Mouse (Mus musculus) heart, postnatal 0 days (tissue): Measurements from ENCODE around the gene Kif26b. TPM values are rescaled to one million over a fixed set of nuclear protein-coding genes. Genes with fewer than 3 reads are reported as not detected.

Experiments
- ATAC-seq: fragments of 200-750 bp; cut with Nextera tagmentation; 2 replicates; pipeline ENCODE4 v1.8.0; 2017; ENCODE audit warnings: low read depth, moderate number of reproducible peaks, moderate library complexity; ENCODE audit not compliant: insufficient read depth
- DNase-seq: peaks from one replicate; pipeline ENCODE4 v3.0.0-alpha.2; 2016; ENCODE audit warnings: low spot score
- H3K27ac ChIP-seq: fragments of 300-500 bp; sonication (generic); 2 replicates; pipeline ENCODE4 v1.5.1; 2014; ENCODE audit warnings: low read depth, mild to moderate bottlenecking
- H3K27me3 ChIP-seq: fragments of 300-500 bp; sonication (generic); 2 replicates; pipeline ENCODE4 v1.6.1; 2014; ENCODE audit warnings: low read length, mixed read lengths; ENCODE audit not compliant: control insufficient read depth, insufficient read depth
- H3K36me3 ChIP-seq: fragments of 300-500 bp; sonication (generic); replicated peaks from 2 replicates; pipeline ENCODE4 v1.6.1; 2014; ENCODE audit warnings: low read length, mixed read lengths; ENCODE audit not compliant: control insufficient read depth, insufficient read depth
- H3K4me1 ChIP-seq: fragments of 300-500 bp; sonication (generic); 2 replicates; pipeline ENCODE4 v1.6.1; 2014; ENCODE audit warnings: antibody characterized with exemption; ENCODE audit not compliant: control insufficient read depth, insufficient read depth
- H3K4me2 ChIP-seq: fragments of 300-500 bp; sonication (generic); 2 replicates; pipeline ENCODE4 v1.6.1; 2014; ENCODE audit warnings: low read depth, mild to moderate bottlenecking, low read length, moderate library complexity
- H3K4me3 ChIP-seq: fragments of 300-500 bp; sonication (generic); 2 replicates; pipeline ENCODE4 v1.5.1; 2014; ENCODE audit warnings: low read depth, low read length
- H3K9ac ChIP-seq: fragments of 300-500 bp; sonication (generic); replicated peaks from 2 replicates; pipeline ENCODE4 v1.6.1; 2014; ENCODE audit warnings: low read depth, low read length, mixed read lengths
- H3K9me3 ChIP-seq: fragments of 300-500 bp; sonication (generic); replicated peaks from 2 replicates; pipeline ENCODE4 v1.6.1; 2016; ENCODE audit warnings: low read length; ENCODE audit not compliant: control insufficient read depth
- CTCF ChIP-seq: IDR thresholded peaks from 2 replicates; pipeline ENCODE4 v1.5.1; 2016; ENCODE audit warnings: antibody characterized with exemption, control low read depth, low read depth
- EP300 ChIP-seq: IDR thresholded peaks from 2 replicates; pipeline ENCODE4 v1.6.1; 2016; ENCODE audit warnings: antibody characterized with exemption, low read depth
- WGBS: fragments of 180-500 bp; shearing (Covaris S2); extraction: QIAGEN DNeasy Blood & Tissue Kit; methylation state at CpG from one replicate; pipeline ENCODE4 v1.1.7; 2014; 5-methylcytosine and 5-hydroxymethylcytosine counted together
- polyA plus RNA-seq: library from polyadenylated mRNA; unstranded; fragments of >200 nt; fragmentation: Nextera tagmentation; extraction: Ambion mirVana; gene quantifications from 2 replicates; pipeline ENCODE4 v1.2.1, GENCODE M21; 2015
- total RNA-seq: library from RNA; depleted of rRNA; stranded (reverse); fragments of >200 nt; gene quantifications from 2 replicates; pipeline ENCODE4 v1.2.3, GENCODE M21; 2014; ENCODE audit warnings: low replicate concordance

Gene Kif26b
- total and polyA plus RNA-seq, 2 experiments from 2014 or later, result 1.8 to 19.8 TPM

DNA sequence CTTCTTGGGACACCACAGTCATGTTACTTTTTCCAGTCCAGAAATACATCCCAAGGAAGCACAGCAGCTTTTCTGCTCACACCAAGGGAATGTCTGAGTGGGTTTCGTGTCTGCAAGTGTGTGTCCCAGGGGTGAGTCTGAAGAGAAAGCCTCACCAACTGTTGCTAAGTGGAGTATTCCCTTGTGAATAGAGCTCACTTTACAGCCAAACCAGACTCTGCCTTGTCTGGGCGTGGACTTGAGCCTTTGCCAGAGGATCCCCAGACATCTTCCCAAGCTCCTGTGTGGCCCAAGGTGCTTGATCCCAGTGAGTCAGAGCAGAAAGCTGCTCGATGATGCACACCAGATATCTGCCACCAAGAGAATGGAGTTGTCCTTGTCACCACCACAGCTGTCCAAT is 48.0 kb downstream of the Kif26b start:
- no peak for TF ChIP-seq EP300
- TF ChIP-seq CTCF, result no peak
- no peak for DNase-seq
- ATAC-seq, result no peak
- no peaks in the 10 kb centered on the region for H3K36me3 ChIP-seq
- no peak overlapping the region for H3K4me3 ChIP-seq
- no peaks in the 10 kb centered on the region for H3K4me1 ChIP-seq
- no peak overlapping the region for H3K4me2 ChIP-seq
- WGBS, result 71% methylated on average over 3 of the region's 3 CpGs
- no peak overlapping the region for H3K27ac ChIP-seq
- H3K9ac ChIP-seq, result no peak overlapping the region
- no peaks in the 10 kb centered on the region for H3K27me3 ChIP-seq
- H3K9me3 ChIP-seq, result 0 out of 2 replicates have a peak, but pooled peaks cover 7% of the 10 kb centered on the region

DNA sequence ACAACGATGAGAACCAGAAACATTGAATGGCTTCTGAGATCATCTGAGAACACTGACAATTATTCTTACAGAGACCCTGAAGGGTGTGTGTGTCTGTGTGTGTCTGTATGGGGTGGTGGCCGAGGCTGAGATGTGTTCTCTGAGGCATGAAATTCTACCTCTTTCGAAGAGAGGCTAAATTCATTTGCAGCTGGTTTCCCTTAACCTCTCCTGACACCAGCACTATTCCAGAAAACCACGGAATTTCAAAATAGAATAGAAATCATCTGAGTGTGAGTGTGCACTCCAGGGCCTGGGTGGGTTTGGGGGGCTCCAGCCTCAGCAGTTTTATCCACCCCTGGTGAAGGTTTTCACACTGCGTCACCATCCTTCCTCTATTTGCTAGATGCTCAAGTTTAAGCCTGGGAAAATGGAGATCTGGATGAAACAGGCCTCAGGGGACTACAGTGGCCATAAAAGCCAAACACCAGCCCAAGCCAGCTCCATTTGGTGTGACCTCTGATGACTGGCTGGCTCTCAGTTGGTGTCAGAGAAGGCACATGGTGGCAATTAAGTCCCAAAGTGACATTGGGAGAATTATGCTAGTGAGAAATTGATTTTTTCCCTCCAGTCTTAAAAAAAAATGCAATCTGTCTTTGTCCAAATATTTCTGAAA is 56.6 kb downstream of the Kif26b start:
- Histone ChIP-seq H3K4me2 (no peak overlapping the region), H3K36me3 (no peaks in the 10 kb centered on the region), H3K27me3 (no peaks in the 10 kb centered on the region), H3K4me3 (no peak overlapping the region), H3K9ac (no peak overlapping the region), H3K9me3 (no peaks in the 10 kb centered on the region), H3K27ac (no peak overlapping the region), H3K4me1 (no peaks in the 10 kb centered on the region)
- DNase-seq (no peak), ATAC-seq (no peak)
- whole genome bisulfite sequencing, result 78% methylated on average over 5 of the region's 5 CpGs
- TF ChIP-seq EP300, result no peak
- TF ChIP-seq CTCF, result no peak

DNA sequence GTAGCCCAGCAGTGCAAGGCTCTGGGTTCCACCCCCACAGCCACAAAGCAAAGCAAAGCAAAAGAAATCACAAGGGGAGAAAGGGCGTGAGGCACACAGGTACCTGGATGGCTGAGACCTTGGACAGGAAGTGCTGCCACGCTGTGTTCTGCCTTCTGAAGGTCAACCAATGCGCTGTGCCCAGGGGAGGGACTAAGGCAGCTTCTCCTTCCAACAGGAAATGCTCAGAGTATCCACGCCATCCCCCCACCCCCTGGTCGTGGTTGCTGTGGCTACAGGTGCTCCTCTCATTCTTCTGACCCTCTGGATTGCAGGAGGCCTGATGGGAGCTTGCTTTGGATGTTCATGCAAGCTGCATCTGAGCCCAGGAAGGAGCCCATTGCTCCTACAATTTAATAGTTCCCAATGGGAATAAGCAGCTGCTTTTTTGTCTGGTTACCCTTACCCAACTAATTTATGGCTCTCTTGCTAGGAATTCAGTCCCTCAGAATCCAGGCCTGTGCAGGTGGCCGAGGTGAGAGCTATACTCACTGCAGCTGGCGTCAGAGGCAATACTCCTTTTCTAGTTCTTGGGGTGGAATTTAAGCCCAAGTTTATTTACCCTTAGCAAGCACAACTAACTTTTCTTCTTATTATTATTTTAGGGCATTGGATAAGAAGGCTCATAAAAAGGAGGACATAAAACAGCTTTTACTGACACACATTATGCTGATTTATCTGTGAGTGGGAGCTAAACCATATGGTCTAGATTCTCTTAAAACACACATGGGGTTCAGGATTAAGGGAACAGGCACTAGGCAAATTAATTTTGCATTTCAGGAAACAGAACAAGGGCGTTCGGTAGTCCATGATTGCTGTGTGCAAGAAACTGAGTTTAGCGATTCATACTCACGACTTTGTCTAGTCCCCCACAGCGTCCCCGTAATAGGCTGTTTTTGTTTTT is 61.6 kb downstream of the Kif26b start:
- ATAC-seq, result no peak
- no peaks in the 10 kb centered on the region for H3K4me1 ChIP-seq
- WGBS, result 80% methylated on average over 13 of the region's 13 CpGs
- no peaks in the 10 kb centered on the region for H3K9me3 ChIP-seq
- H3K4me3 ChIP-seq, result no peak overlapping the region
- H3K9ac ChIP-seq, result no peak overlapping the region
- H3K27me3 ChIP-seq, result no peaks in the 10 kb centered on the region
- H3K36me3 ChIP-seq, result no peaks in the 10 kb centered on the region
- no peak overlapping the region for H3K4me2 ChIP-seq
- no peak overlapping the region for H3K27ac ChIP-seq
- no peak for TF ChIP-seq CTCF
- no peak for DNase-seq

- Histone ChIP-seq H3K4me1 (no peaks in the 10 kb centered on the region), H3K4me3 (no peak overlapping the region), H3K36me3 (no peaks in the 10 kb centered on the region), H3K9ac (no peak overlapping the region), H3K27me3 (no peaks in the 10 kb centered on the region), H3K9me3 (no peaks in the 10 kb centered on the region), H3K4me2 (no peak overlapping the region), H3K27ac (no peak overlapping the region)
- WGBS, result 94% methylated on average over 3 of the region's 3 CpGs
- no peak for ATAC-seq
- no peak for DNase-seq
- TF ChIP-seq CTCF, result no peak
- no peak for TF ChIP-seq EP300
Observed at GRCm38 (mm10) chr1:178597113-178597512, 68.2 kb downstream of the Kif26b start.

DNA sequence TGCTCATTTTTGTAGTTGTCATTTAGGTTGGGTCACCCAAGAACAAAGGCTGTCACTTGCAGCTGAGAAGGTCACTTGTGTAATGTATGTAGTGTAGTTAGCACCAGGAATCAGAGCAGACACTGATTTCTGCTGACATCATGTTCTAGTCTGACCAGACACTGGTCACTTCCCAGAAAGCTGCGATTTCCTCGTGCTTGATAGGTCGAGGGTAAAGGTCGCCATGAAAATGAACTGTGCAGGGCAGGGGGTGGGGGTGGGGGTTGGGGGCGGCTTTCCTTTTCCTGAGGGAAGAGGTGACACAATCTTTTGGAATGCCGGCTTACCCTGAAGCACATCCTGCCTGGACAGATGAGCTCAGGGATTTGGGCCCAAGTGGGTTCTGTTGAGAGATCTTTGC is 68.8 kb downstream of the Kif26b start:
- no peak for DNase-seq
- 40% methylated on average over 6 of the region's 6 CpGs for WGBS
- no peaks in the 10 kb centered on the region for H3K4me1 ChIP-seq
- H3K4me2 ChIP-seq, result no peak overlapping the region
- no peaks in the 10 kb centered on the region for H3K36me3 ChIP-seq
- TF ChIP-seq EP300, result no peak
- no peak for TF ChIP-seq CTCF
- H3K4me3 ChIP-seq, result no peak overlapping the region
- H3K27ac ChIP-seq, result no peak overlapping the region
- no peaks in the 10 kb centered on the region for H3K9me3 ChIP-seq
- ATAC-seq, result no peak
- no peak overlapping the region for H3K9ac ChIP-seq
- H3K27me3 ChIP-seq, result no peaks in the 10 kb centered on the region
